ENCODE assay signal across 8 mouse cellular contexts in genomic region chr12:21373100-21373819, GRCm38 (mm10). TPM values are rescaled to one million over a fixed set of nuclear protein-coding genes. Genes with fewer than 3 reads are reported as not detected.
DNase-seq lines count a peak whose midpoint lies in the region; ATAC-seq lines count a peak whose summit lies in the region.

Adam17 (minus strand) TSS chr12:21373632.

- peak; percentile 96 for DNase-seq in adipocyte (ENCODE audit: low spot score)
- peak; percentile 96 for DNase-seq in embryo, embryonic 10 days (ENCODE audit: low spot score)
- peak; percentile 96 for DNase-seq in gastrocnemius, postnatal 10 days
- peak; percentile 97 for DNase-seq in induced T-regulatory cell, adult 2 months (ENCODE audit: low read depth)
- DNase-seq in left cerebral cortex, adult 9 months (ENCODE audit: low spot score in 2 of 2) = peak; percentile 89 to 96
- peak; percentile 93 for DNase-seq in right cerebral cortex, postnatal 14 days
- DNase-seq in urinary bladder, postnatal 36 days (ENCODE audit: low spot score in 2 of 2) = peak; percentile 94 to 97

- peak; percentile 81 for ATAC-seq in megakaryocyte progenitor cell, adult 5-6 weeks (replicated peaks; ENCODE audit: poor library complexity)

RNA-seq across cellular contexts. Expression of gene Adam17, which starts in this region (rescaled TPM):
- total RNA-seq in gastrocnemius, postnatal 10 days (2021) = 10 to 100 TPM; 31.2 to 36.6 TPM
- total RNA-seq in megakaryocyte progenitor cell, adult 5-6 weeks (2015) = 38.1 and 39.0 TPM in 2 replicates
- 48.1 and 53.6 TPM in 2 replicates for total RNA-seq in megakaryocyte progenitor cell, adult 5-6 weeks (2017)

Comparison
In these comparisons a context has a peak if more than half of its experiments do, and no peak if none do; other contexts are left out.
1. Peak in every context shown above with its lines: DNase-seq and ATAC-seq.